Mouse (Mus musculus) embryo, embryonic 11 days (tissue): ENCODE results near the gene Mcat.
"Not testable (repeated sequence)": the region's sequence is repeated elsewhere in the genome, so short reads cannot be mapped to it uniquely, and the experiment has no call there.

Source experiments
- DNase-seq: peaks from one replicate; pipeline ENCODE4 v3.0.0-alpha.2; 2015

The Mcat gene

DNA sequence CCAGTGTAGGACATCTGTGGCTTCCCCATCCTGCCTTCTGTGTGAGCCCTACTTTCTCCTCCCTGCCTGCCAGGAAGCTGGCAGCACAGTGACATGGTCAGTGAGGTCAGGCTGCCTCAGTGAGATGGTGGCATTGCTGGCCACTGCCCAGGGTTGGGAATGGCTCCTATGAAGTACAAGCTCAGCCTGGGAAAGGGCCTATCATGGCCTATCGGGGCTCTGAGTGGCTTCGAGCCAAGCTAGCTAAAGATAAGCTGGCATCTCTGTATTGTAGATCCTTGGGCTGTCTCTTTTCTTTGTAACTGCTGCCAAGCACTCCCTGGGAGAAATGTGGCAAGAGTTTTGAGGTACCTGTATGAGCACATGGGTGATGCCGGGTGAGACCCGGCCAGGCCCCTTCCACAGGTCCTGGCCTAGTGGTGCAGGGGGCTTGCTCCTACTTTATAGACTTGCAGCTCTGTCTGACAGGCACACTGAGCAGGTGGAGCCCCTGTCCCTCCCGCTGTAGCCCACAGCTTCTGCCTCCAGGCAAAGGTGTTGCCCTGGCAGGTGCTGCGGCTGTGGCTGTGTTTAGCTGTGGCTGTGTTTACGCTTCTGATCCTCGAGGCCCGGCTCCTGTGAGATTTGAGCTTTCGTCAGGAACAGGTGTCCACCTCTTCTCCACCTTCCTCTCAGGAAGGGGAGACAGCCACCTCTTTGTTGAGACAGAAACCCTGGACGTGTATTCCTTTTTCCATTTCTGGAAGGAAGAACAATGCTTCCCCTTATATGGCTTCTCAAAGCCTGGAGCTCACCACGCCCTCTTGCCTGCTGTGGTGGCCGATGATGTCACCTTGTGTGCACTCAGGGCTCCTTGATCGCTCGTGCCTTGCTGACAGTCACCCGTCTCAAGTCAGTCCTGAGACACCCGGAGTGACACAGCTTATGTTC is 28.4 kb downstream of the Mcat start:
- DNase-seq, result no peak

GRCm38 (mm10) chr15:83532606-83533005 is 31.0 kb downstream of the Mcat start:
- DNase-seq, result no peak

DNA sequence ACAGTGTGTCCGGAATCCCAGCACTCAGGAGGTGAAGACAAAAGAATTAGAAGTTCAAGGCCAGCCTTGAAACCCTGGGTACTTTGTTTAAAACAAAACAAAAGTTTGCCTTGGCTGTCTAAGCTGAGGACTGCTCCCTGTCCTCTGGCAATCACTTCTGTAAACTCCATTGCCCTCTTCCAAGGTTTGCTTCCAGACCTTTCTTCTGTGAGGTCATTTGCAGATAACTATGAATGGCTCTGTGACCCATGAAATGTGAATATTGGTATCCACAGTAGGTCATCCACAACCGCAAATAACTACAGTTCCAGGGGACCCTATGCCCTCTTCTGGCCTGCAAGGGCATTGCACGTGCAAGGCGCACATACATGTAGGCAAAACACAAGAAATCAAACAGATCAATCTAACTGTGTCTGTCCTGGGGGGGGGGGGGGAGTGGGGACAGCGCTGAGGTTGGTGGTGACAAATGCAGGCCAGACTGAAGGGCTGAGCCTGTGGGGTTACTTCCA is 31.6 kb downstream of the Mcat start:
- no peak for DNase-seq

DNA sequence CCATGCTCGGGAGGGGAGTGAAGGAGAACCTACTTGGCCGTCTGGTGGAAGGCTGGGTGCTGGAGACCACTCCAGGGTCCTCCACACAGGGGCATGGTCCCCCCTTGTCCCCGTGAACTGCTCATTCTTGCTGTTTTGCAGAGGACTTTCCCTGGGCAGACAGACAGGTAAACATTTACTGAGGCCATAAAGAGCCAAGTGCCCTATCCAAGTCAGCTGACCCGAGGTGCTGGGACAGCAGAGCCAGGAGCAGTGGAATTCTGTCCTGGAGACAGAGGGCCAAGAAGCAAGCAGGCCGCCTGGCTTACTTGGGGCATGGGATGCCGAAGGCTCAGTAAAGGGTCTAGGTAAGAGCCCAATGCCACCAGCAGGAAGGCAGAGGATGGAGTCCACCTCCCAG is 32.9 kb downstream of the Mcat start:
- no peak for DNase-seq

GRCm38 (mm10) chr15:83530233-83530632 is 33.4 kb downstream of the Mcat start:
- no peak for DNase-seq

GRCm38 (mm10) chr15:83529765-83530164 is 33.8 kb downstream of the Mcat start:
- DNase-seq, result no peak

DNA sequence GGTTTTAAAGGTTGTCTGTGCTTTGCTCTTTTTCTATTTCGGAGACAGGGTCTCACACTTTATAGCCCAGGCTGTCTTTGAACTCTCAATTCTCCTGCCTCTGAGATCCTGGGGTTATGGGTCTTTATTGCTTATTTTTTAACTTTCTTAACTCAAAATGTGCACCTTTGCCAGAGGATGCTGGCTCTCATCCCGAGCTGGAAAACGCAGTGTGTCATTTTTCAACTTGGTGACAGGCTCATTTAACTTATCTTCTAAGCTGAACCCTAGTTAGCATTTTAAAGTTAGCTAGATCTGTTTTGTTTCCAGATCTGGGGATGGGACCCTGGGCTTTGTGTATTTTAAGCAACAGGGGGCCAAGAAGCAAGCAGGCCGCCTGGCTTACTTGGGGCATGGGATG is 34.7 kb downstream of the Mcat start:
- no peak for DNase-seq

DNA sequence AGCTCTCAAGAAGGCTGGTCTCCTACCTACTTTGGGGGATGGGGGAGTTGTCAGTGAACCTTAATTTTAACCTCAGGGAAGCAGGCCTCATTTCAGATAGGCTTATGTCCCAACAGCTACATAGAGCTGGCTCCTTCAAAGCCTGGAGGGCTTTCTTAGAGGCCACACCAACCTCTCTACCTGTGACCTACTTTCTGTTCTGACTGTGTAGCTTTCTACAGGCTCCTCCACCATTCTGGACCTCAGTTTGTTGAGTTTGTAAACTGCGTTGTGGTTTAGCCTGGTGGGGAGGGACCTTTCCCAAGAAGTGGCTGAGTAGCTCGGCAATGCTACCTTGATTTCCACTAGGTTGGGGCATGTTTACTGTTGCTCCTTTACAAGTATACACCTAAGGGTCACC is 35.8 kb downstream of the Mcat start:
- DNase-seq, result no peak

GRCm38 (mm10) chr15:83527092-83527437 is 36.5 kb downstream of the Mcat start:
- DNase-seq, result peak; percentile 41

GRCm38 (mm10) chr15:83526424-83527091 is 37.0 kb downstream of the Mcat start, which contains the start of gene Bik:
TSS of gene Bik (plus strand) at chr15:83526862.
- peak; percentile 81 for DNase-seq

- DNase-seq, result no peak
Observed at GRCm38 (mm10) chr15:83524333-83524729, 39.3 kb downstream of the Mcat start.

DNA sequence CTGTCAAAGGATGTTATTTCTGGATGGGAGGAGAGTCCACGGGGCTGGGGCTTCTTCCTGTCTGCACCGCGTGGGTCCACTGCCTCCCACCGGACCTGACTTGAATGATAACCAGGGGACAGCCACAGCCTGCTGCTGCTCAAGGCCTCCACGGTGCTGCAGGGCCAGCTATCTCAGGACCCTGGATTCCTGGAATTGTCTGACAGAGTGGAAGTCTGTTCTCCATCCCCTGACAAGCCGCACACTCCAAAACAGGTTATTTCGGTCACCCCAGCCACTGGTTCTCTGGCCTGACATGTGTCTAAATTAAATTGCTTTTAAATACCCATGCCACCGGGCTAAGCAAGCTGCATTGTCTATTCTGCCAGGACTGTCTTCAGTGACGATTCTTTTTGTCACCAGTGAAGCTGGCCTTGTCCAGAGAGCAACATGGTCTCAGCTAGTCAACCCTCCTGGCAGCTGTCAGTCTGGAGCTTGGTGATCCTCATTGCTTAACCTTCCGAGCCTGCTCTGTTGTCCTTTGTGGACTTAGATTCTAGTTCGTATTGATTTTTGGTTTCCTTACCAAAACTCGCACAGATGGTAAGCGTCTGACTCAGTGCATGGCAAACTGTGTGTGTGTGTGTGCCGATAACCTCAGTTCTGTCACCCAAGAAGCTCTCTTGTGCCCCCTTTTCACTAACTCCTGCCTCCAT is 39.8 kb downstream of the Mcat start:
- DNase-seq, result no peak

DNA sequence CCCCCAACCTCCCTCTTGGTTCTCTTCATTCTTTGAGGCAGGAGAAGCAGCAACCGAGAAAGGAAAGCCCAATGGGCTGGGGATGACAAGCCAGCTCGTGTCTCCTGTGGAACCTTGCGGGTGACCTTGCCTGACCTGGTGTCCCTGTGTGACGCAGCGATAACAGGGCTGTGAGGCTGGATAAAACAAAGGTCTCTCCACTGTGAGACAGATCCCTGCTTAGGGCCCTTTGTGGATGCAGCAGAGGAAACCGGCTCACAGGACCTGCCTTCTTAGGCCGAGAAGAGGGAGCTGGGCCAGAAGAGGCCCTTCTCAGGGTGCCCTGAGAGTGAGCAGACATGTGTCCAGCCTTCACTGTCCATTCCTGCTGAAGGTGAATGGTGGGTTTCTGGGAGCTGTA is 40.4 kb downstream of the Mcat start:
- no peak for DNase-seq

DNA sequence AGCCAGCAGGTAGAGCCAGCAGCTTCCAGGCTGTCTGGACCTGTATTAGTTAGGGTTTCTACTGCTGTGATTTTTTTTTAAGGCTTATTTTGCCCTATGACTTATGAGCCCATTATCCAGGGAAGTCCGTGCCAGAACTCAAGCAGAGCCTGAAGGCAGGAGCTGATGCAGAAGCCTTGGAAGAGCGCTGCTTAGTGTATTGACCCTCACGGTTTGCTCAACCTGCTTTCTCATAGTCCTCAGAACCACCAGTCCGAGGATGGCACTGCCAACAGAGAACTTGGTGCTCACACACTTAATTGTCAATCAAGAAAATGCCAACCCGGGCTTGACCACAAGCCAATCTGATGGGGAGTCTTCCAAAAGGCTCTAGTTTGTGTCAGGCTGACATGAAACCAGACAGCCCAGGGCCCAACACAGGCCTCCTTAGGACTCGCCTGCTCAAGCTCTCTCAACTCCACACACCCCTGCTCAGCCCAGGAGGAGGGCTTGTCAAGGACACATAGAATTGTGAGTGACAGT is 42.7 kb downstream of the Mcat start:
- DNase-seq, result no peak

DNA sequence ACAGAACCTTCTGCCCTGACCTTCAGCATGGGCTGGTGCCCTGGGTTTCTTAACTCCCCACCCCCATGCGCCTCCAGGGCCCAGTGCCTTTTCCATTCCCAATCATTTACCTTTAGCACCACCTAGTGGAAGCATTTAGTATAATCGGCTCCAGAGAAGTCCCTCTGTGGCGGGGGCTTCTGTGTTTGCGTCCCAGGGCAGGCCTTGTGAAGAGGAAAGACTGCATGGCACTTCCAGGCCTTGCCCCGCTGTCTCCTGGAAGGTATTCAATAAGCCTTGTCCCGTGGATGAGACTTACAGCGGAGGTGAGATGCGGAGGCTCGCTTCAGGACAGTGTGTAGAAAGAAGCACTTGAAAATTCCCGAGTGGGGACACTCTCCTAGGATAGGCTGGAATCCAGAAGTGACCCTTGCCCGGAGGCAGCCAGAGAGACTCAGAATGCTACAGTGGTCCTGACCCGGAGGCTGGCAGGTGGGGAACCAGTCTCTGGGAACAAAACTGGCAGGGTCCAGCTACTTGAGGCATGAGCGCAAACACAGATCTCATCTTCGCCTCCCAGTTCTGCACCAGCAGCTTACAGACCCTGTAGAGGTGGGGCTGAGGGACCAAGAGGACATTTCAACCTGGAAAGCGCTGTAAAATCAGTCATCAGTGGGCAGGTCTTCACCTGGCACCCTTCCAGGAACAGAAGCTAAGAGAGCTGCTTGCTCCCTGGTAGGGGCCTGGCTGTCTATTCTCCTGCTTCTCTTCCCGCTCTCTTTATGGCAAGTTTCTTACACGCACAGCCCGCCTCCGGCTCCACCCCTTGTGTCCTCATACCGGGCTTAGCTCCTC is 45.2 kb downstream of the Mcat start:
- DNase-seq, result peak; percentile 92

DNA sequence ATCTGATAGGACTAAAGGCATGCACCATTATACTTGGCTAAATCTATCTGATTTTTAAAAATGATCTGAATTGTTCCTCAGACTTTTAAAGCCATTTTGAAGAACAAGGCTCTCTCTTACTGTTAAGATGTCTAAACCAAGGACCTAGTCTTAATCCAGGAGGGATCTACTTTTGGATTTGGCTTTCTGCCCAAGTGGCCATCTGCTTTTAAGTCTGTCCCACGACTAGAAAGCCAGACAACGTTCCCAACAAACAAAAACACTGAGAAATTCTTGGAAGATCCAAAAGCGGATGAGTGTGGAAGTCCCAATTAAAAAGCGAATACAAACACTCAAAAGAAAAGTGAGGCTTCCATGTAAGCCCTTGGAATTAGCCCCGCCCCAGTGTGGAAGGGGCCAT is 48.6 kb downstream of the Mcat start:
- DNase-seq, result no peak

- no peak for DNase-seq
Observed at GRCm38 (mm10) chr15:83512489-83513281, 50.9 kb downstream of the Mcat start.

DNA sequence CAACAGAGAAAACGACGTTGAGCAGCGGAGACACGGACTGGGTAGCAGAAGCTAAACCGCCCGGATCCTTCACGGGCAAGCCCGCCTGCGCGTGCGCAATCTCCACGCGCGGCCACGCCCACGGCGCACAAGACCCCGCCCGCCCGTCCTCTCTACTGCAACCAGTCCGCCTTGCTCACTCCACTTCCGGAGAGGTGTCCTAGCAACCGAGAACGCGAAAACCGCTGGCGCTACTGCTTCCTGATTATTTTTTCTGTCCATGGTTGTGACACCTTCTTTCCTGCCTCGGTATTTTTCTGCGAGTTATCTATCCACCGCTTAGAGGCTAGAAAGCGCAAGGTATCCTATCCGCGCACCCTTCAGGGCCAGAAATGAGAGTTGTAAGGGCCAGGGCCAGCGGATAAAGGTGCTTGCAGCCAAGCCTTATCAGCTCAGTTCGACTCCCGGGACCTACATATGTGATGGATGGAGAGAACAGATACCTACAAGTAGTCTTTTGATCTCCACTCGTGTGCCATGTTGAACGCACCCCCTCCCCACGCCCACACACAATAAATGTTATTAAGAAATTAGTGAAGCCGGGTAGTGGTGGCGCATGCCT is 52.7 kb downstream of the Mcat start, which contains the start of gene Ttll1:
Ttll1 (minus strand) TSS at position 89 of the 601 bp plus-strand sequence.
- DNase-seq, result peak; percentile 97

DNA sequence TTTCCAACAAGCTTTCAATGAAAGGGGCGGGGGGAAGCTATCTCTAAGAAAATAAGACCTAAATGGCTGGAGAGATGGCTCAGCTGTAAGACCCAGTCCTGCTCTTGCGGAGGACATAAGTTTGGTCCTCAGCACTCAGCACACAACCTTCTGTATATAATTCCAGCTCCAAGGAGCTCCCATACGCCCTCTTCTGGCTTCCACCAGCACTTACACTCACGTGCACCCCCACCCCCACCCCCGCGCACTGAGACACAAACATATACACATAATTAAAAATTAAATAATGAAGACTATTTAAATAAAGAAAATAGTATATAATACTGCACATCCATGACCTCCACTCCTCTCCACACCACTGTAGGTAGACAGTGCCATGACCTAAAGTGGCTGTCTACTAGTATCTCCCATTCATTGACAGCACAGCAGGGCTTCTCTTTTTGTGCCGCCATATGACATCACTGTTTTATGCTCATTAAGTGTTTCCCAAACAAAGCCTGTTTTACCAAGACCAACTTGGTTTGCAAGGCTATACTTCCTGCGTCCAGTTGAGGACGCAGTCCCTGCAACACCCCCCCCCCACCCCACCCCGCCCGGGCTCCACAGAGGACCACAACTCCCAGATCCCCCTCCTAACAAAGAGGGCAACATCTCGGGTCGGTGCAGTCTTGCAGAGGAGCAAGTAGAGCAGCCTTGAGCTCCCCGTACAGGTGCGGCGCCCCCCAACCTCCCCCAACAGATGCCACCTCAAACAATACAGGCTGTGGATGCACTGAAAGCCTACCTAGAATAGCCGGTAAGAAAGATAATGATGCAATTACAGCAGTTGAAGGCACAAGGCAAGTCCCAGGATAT is 53.4 kb downstream of the Mcat start:
- DNase-seq, result peak; percentile 36

- not testable (repeated sequence) for DNase-seq
Observed at GRCm38 (mm10) chr15:83501483-83501882, 62.1 kb downstream of the Mcat start.
